20 mouse cellular contexts compared by ENCODE assay signal in genomic region chr4:41303671-41304070, GRCm38 (mm10). TPM values are rescaled to one million over a fixed set of nuclear protein-coding genes. Genes with fewer than 3 reads are reported as not detected.
DNase-seq lines count a peak whose midpoint lies in the region; ATAC-seq and TF ChIP-seq lines count a peak whose summit lies in the region.
"Had no signal": no experiment of that assay in that cellular context is flagged by ENCODE, and none has a peak within 500 bp of the region (broad histone marks: within the 10 kb centered on the region; RNA-seq: fewer than 3 reads in every experiment).

No protein-coding gene starts in this region.

- peak overlapping the region; percentile 40; the same call in 1 of the 2 replicates for H3K27ac ChIP-seq in forebrain, postnatal 0 days (ENCODE audit: low read depth, low read length)
- no peak overlapping the region for H3K27ac ChIP-seq in forebrain, embryonic 12.5 days
- H3K27ac ChIP-seq in hindbrain, embryonic 10.5 days = no peak overlapping the region
- H3K27ac ChIP-seq: forebrain, embryonic 13.5 days; heart, embryonic 13.5 days; hindbrain, postnatal 0 days; limb, embryonic 13.5 days; neural tube, embryonic 13.5 days had no signal

- 81% methylated on average over 7 of the region's 7 CpGs for WGBS in forebrain, postnatal 0 days
- WGBS in forebrain, embryonic 12.5 days = 90% methylated on average over 7 of the region's 7 CpGs
- 91% methylated on average over 7 of the region's 7 CpGs for WGBS in hindbrain, embryonic 10.5 days

- no peak for ATAC-seq in forebrain, postnatal 0 days
- no peak for ATAC-seq in forebrain, embryonic 12.5 days (ENCODE audit: low FRiP score)
- 0 out of 2 replicates have a peak, but pooled peaks have one; percentile 45 for ATAC-seq in erythroblast, adult 5-6 weeks (replicated peaks; ENCODE audit: low FRiP score, poor library complexity, severe bottlenecking)
- ATAC-seq in megakaryocyte, adult 5-6 weeks (ENCODE audit: poor library complexity, severe bottlenecking) = peak; percentile 53
- ATAC-seq: forebrain, embryonic 13.5 days; hindbrain, postnatal 0 days had no signal

- no peak overlapping the region for H3K9ac ChIP-seq in forebrain, postnatal 0 days
- no peak overlapping the region for H3K9ac ChIP-seq in forebrain, embryonic 12.5 days
- H3K9ac ChIP-seq: embryonic facial prominence, embryonic 15.5 days; forebrain, embryonic 13.5 days; heart, embryonic 13.5 days; limb, embryonic 13.5 days; neural tube, embryonic 13.5 days had no signal

- H3K4me1 ChIP-seq in forebrain, postnatal 0 days (ENCODE audit: insufficient read depth) = peaks cover 3% of the 10 kb centered on the region; the same call in 1 of the 2 replicates
- no peaks in the 10 kb centered on the region for H3K4me1 ChIP-seq in forebrain, embryonic 12.5 days
- no peaks in the 10 kb centered on the region for H3K4me1 ChIP-seq in hindbrain, embryonic 10.5 days (replicated peaks)
- H3K4me1 ChIP-seq: forebrain, embryonic 13.5 days; limb, embryonic 13.5 days; neural tube, embryonic 13.5 days had no signal

- no peak for TF ChIP-seq CTCF in forebrain, postnatal 0 days (IDR thresholded peaks at IDR 0.05; ENCODE audit: low read depth)

- H3K9me3 ChIP-seq in forebrain, postnatal 0 days (ENCODE audit: low read length) = no peaks in the 10 kb centered on the region
- H3K9me3 ChIP-seq in forebrain, embryonic 12.5 days = no peaks in the 10 kb centered on the region
- H3K9me3 ChIP-seq in hindbrain, embryonic 10.5 days = no peaks in the 10 kb centered on the region
- H3K9me3 ChIP-seq: embryonic facial prominence, embryonic 15.5 days; forebrain, embryonic 13.5 days; heart, embryonic 13.5 days; limb, embryonic 13.5 days; neural tube, embryonic 13.5 days had no signal

- H3K27me3 ChIP-seq in forebrain, postnatal 0 days (ENCODE audit: insufficient read depth, low read length) = no peaks in the 10 kb centered on the region
- no peaks in the 10 kb centered on the region for H3K27me3 ChIP-seq in forebrain, embryonic 12.5 days
- no peaks in the 10 kb centered on the region for H3K27me3 ChIP-seq in hindbrain, embryonic 10.5 days (ENCODE audit: insufficient read depth, poor library complexity, severe bottlenecking)
- H3K27me3 ChIP-seq: embryonic facial prominence, embryonic 15.5 days; forebrain, embryonic 13.5 days; heart, embryonic 13.5 days; limb, embryonic 13.5 days; neural tube, embryonic 13.5 days had no signal

- H3K4me2 ChIP-seq in forebrain, postnatal 0 days (ENCODE audit: low read depth) = no peak overlapping the region
- no peak overlapping the region for H3K4me2 ChIP-seq in forebrain, embryonic 12.5 days
- H3K4me2 ChIP-seq: embryonic facial prominence, embryonic 15.5 days; forebrain, embryonic 13.5 days; heart, embryonic 13.5 days; limb, embryonic 13.5 days; neural tube, embryonic 13.5 days had no signal

- DNase-seq in forebrain, postnatal 0 days = no peak
- peak; percentile 55 for DNase-seq in ZHBTc4 (ENCODE audit: low read depth, low spot score)
- no peak for DNase-seq in hindbrain, embryonic 10.5 days (ENCODE audit: low spot score)
- no peak for DNase-seq in right cerebral cortex, postnatal 14 days
- no peak for DNase-seq in right cerebral cortex, postnatal 4 days
- DNase-seq: adrenal gland, postnatal 25 days; embryo, embryonic 11 days; heart, postnatal 36 days; kidney, adult 11 months; kidney, postnatal 14 days; thymus, postnatal 36 days had no signal

- H3K4me3 ChIP-seq in forebrain, postnatal 0 days (ENCODE audit: low read depth, low read length) = no peak overlapping the region
- H3K4me3 ChIP-seq in forebrain, embryonic 12.5 days (replicated peaks) = no peak overlapping the region
- no peak overlapping the region for H3K4me3 ChIP-seq in hindbrain, embryonic 10.5 days
- H3K4me3 ChIP-seq: embryonic facial prominence, embryonic 15.5 days; forebrain, embryonic 13.5 days; heart, embryonic 13.5 days; limb, embryonic 13.5 days; neural tube, embryonic 13.5 days had no signal

- peaks cover 45% of the 10 kb centered on the region for H3K36me3 ChIP-seq in forebrain, postnatal 0 days (ENCODE audit: insufficient read depth)
- H3K36me3 ChIP-seq in forebrain, embryonic 12.5 days (replicated peaks) = peaks cover 62% of the 10 kb centered on the region
- peaks cover 90% of the 10 kb centered on the region for H3K36me3 ChIP-seq in hindbrain, embryonic 10.5 days

RNA-seq across cellular contexts. Expression of gene Dcaf12, which starts 11.0 kb away (rescaled TPM):
- total RNA-seq in forebrain, postnatal 0 days (2014; rRNA removed) = 60.7 and 63.3 TPM in 2 replicates
- polyA plus RNA-seq in forebrain, postnatal 0 days (2015; fragmentation: Nextera tagmentation; extraction: Ambion mirVana) = 49.9 and 57.3 TPM in 2 replicates
- polyA plus RNA-seq in forebrain, embryonic 12.5 days (2016; fragmentation: Nextera tagmentation; extraction: Ambion mirVana) = 70.9 and 78.6 TPM in 2 replicates
- total RNA-seq in erythroblast, adult 5-6 weeks (2015; ENCODE audit: low replicate concordance) = 200 and 219 TPM in 2 replicates
- 299 and 336 TPM in 2 replicates for total RNA-seq in erythroblast, adult 5-6 weeks (2017; ENCODE audit: low replicate concordance)
- 50.4 and 52.9 TPM in 2 replicates for total RNA-seq in megakaryocyte, adult 5-6 weeks (2015)
- 46.9 and 51.0 TPM in 2 replicates for total RNA-seq in megakaryocyte, adult 5-6 weeks (2017)
- 57.8 and 64.0 TPM in 2 replicates for polyA plus RNA-seq in hindbrain, embryonic 10.5 days (2016; fragmentation: Nextera tagmentation; extraction: Ambion mirVana)

RNA-seq across cellular contexts. Expression of gene Ubap2, which starts 28.7 kb away (rescaled TPM):
- 15.3 and 16.1 TPM in 2 replicates for total RNA-seq in forebrain, postnatal 0 days (2014; rRNA removed)
- 29.3 and 37.3 TPM in 2 replicates for polyA plus RNA-seq in forebrain, postnatal 0 days (2015; fragmentation: Nextera tagmentation; extraction: Ambion mirVana)
- 82.6 and 97.6 TPM in 2 replicates for polyA plus RNA-seq in forebrain, embryonic 12.5 days (2016; fragmentation: Nextera tagmentation; extraction: Ambion mirVana)
- total RNA-seq in erythroblast, adult 5-6 weeks (2015; ENCODE audit: low replicate concordance) = 23.2 and 26.1 TPM in 2 replicates
- total RNA-seq in erythroblast, adult 5-6 weeks (2017; ENCODE audit: low replicate concordance) = 14.7 and 46.3 TPM in 2 replicates
- total RNA-seq in megakaryocyte, adult 5-6 weeks (2015) = 26.1 and 35.6 TPM in 2 replicates
- total RNA-seq in megakaryocyte, adult 5-6 weeks (2017) = 11.3 and 12.3 TPM in 2 replicates
- polyA plus RNA-seq in hindbrain, embryonic 10.5 days (2016; fragmentation: Nextera tagmentation; extraction: Ambion mirVana) = 85.8 and 89.3 TPM in 2 replicates

RNA-seq across cellular contexts. Expression of gene Ubap1, which starts 45.1 kb away (rescaled TPM):
- total RNA-seq in forebrain, postnatal 0 days (2014; rRNA removed) = 38.2 and 50.3 TPM in 2 replicates
- 52.7 and 59.3 TPM in 2 replicates for polyA plus RNA-seq in forebrain, postnatal 0 days (2015; fragmentation: Nextera tagmentation; extraction: Ambion mirVana)
- 79.7 and 80.4 TPM in 2 replicates for polyA plus RNA-seq in forebrain, embryonic 12.5 days (2016; fragmentation: Nextera tagmentation; extraction: Ambion mirVana)
- 96.8 and 109 TPM in 2 replicates for total RNA-seq in erythroblast, adult 5-6 weeks (2015; ENCODE audit: low replicate concordance)
- 201 and 217 TPM in 2 replicates for total RNA-seq in erythroblast, adult 5-6 weeks (2017; ENCODE audit: low replicate concordance)
- total RNA-seq in megakaryocyte, adult 5-6 weeks (2015) = 49.9 and 51.2 TPM in 2 replicates
- 43.6 and 47.6 TPM in 2 replicates for total RNA-seq in megakaryocyte, adult 5-6 weeks (2017)
- 73.4 and 73.8 TPM in 2 replicates for polyA plus RNA-seq in hindbrain, embryonic 10.5 days (2016; fragmentation: Nextera tagmentation; extraction: Ambion mirVana)

Comparison
In these comparisons a context has a peak if more than half of its experiments do, and no peak if none do; other contexts are left out.
1. ATAC-seq: peak in erythroblast, adult 5-6 weeks (single experiment) and megakaryocyte, adult 5-6 weeks (single experiment); none in forebrain, postnatal 0 days (single experiment) and forebrain, embryonic 12.5 days (single experiment).